Mouse (Mus musculus) Patski (cell line): ENCODE data around the gene Eml3. TPM values are rescaled to one million over a fixed set of nuclear protein-coding genes. Genes with fewer than 3 reads are reported as not detected.

ENCODE experiments used
- ATAC-seq: fragments of 100-300 bp; one replicate; pipeline ENCODE4 v1.8.0; 2021
- CTCF ChIA-PET: fragments of 350-600 bp; sonication (Branson Sonifier 250); formaldehyde crosslinking; loops from one replicate; lab custom pipeline; 2022; ENCODE audit warnings: inconsistent platforms; lab: Charles Lee
- POLR2A ChIA-PET: fragments of 350-600 bp; sonication (Branson Sonifier 250); formaldehyde crosslinking; loops from one replicate; lab custom pipeline; 2022; ENCODE audit warnings: antibody characterized with exemption, inconsistent platforms; lab: Charles Lee
- DNase-seq: peaks from one replicate; pipeline ENCODE4 v3.0.0-alpha.2; 2011; ENCODE audit warnings: low read depth, low spot score
- H3K27me3 ChIP-seq: fragments of 371-371 bp; one replicate; pipeline ENCODE4 v1.5.1; 2021
- CTCF ChIP-seq: fragments of 100-300 bp; IDR thresholded peaks from one replicate; pipeline ENCODE4 v1.5.1; 2021
- in situ Hi-C: fragments of 300-500 bp; cut with MboI; formaldehyde crosslinking; loops from 3 replicates; pipeline ENCODE4 v1.11.1; 2018; ENCODE audit warnings: low pct_unique_long_range_greater_than_20kb, mixed read lengths
- polyA plus RNA-seq: library from polyadenylated mRNA; unstranded; gene quantifications from one replicate; pipeline ENCODE4 v1.2.3, GENCODE M21; 2021

The Eml3 gene
- polyA plus RNA-seq, 1 experiment from 2014 or later = 56.5 TPM

GRCm38 (mm10) chr19:8981450-8982168 is 52.3 kb downstream of the Eml3 start:
- CTCF ChIA-PET = interaction anchor here (1.1 to 2.2 kb wide), 4 partner anchors 11 to 129 kb away, joined by 3 to 15 read pairs (median 6); no protein-coding TSS in a partner anchor
- in situ Hi-C loops = no loop called here
- POLR2A ChIA-PET = interaction anchor here (0.7 to 1.3 kb wide), 2 partner anchors 37 to 101 kb away, joined by 4 read pairs; no protein-coding TSS in a partner anchor
- no peak for ATAC-seq
- H3K27me3 ChIP-seq = no peaks in the 10 kb centered on the region
- no peak for DNase-seq
- no peak for TF ChIP-seq CTCF

GRCm38 (mm10) chr19:8982303-8983149 is 53.2 kb downstream of the Eml3 start:
- no peak for ATAC-seq
- CTCF ChIA-PET = interaction anchor here (1.1 to 2.2 kb wide), 6 partner anchors 9 to 128 kb away, joined by 3 to 15 read pairs (median 10); no protein-coding TSS in a partner anchor
- in situ Hi-C loops = no loop called here
- H3K27me3 ChIP-seq = no peaks in the 10 kb centered on the region
- TF ChIP-seq CTCF = no peak
- no peak for DNase-seq
- POLR2A ChIA-PET = interaction anchor here (1.6 to 1.7 kb wide), 2 partner anchors 10 to 13 kb away, joined by 7 to 10 read pairs; no protein-coding TSS in a partner anchor

GRCm38 (mm10) chr19:8983150-8983650 is 53.8 kb downstream of the Eml3 start:
- in situ Hi-C loops = no loop called here
- TF ChIP-seq CTCF = no peak
- CTCF ChIA-PET = interaction anchor here (1.2 to 2.1 kb wide), 6 partner anchors 9 to 138 kb away, joined by 3 to 14 read pairs (median 6); no protein-coding TSS in a partner anchor
- POLR2A ChIA-PET = interaction anchor here (0.5 to 1.7 kb wide), 6 partner anchors 9 to 146 kb away, joined by 3 to 10 read pairs (median 4); no protein-coding TSS in a partner anchor
- no peaks in the 10 kb centered on the region for H3K27me3 ChIP-seq
- ATAC-seq (peak; percentile 96), DNase-seq (no peak)

GRCm38 (mm10) chr19:8984255-8984868 is 55.0 kb downstream of the Eml3 start:
- no peaks in the 10 kb centered on the region for H3K27me3 ChIP-seq
- ChIA-PET CTCF (interaction anchor here (0.8 to 2.1 kb wide), 9 partner anchors 8 to 139 kb away, joined by 3 to 14 read pairs (median 3); no protein-coding TSS in a partner anchor), POLR2A (interaction anchor here (0.5 to 1.6 kb wide), 6 partner anchors 8 to 175 kb away, joined by 3 to 10 read pairs (median 3); no protein-coding TSS in a partner anchor)
- in situ Hi-C loops = no loop called here
- peak; percentile 96 for DNase-seq
- TF ChIP-seq CTCF = no peak
- ATAC-seq = peak; percentile 31

- ATAC-seq (no peak), DNase-seq (no peak)
- POLR2A ChIA-PET = no interaction called here
- H3K27me3 ChIP-seq = no peaks in the 10 kb centered on the region
- no peak for TF ChIP-seq CTCF
- in situ Hi-C loops = no loop called here
- CTCF ChIA-PET = interaction anchor here (1.1 kb wide), 1 partner anchor 16 kb away, joined by 4 read pairs; no protein-coding TSS in a partner anchor
These were observed 56.5 kb downstream of the Eml3 start for GRCm38 (mm10) chr19:8985891-8986290.

- ATAC-seq (no peak), DNase-seq (no peak)
- ChIA-PET POLR2A (interaction anchor here (1.6 kb wide), 1 partner anchor 95 kb away, joined by 7 read pairs; no protein-coding TSS in a partner anchor), CTCF (no interaction called here)
- no peak for TF ChIP-seq CTCF
- in situ Hi-C loops = no loop called here
- no peaks in the 10 kb centered on the region for H3K27me3 ChIP-seq
These were observed 58.5 kb downstream of the Eml3 start for GRCm38 (mm10) chr19:8987816-8988215.

- in situ Hi-C loops = no loop called here
- H3K27me3 ChIP-seq = no peaks in the 10 kb centered on the region
- DNase-seq (no peak), ATAC-seq (no peak)
- ChIA-PET POLR2A (interaction anchor here (1.0 to 1.6 kb wide), 3 partner anchors 13 to 95 kb away, joined by 3 to 7 read pairs (median 3); no protein-coding TSS in a partner anchor), CTCF (interaction anchor here (0.8 to 1.0 kb wide), 2 partner anchors 12 to 46 kb away, joined by 3 read pairs; no protein-coding TSS in a partner anchor)
- TF ChIP-seq CTCF = no peak
These were observed 59.2 kb downstream of the Eml3 start for GRCm38 (mm10) chr19:8988346-8989065.

- no peaks in the 10 kb centered on the region for H3K27me3 ChIP-seq
- peak; percentile 52 for ATAC-seq
- ChIA-PET POLR2A (interaction anchor here (1.0 to 4.6 kb wide), 6 partner anchors 11 to 277 kb away, joined by 3 to 19 read pairs (median 4); no protein-coding TSS in a partner anchor), CTCF (interaction anchor here (1.0 kb wide), 1 partner anchor 13 kb away, joined by 3 read pairs; no protein-coding TSS in a partner anchor)
- TF ChIP-seq CTCF = no peak
- in situ Hi-C loops = no loop called here
- no peak for DNase-seq
These were observed 59.8 kb downstream of the Eml3 start, which contains the start of gene Ahnak for GRCm38 (mm10) chr19:8989066-8989566. Gene Ahnak (plus strand): TSS chr19:8989284.
